Mouse (Mus musculus) neural tube, embryonic 15.5 days (tissue): Measurements from ENCODE around the gene Frmd4b. TPM values are rescaled to one million over a fixed set of nuclear protein-coding genes. Genes with fewer than 3 reads are reported as not detected.

Source experiments
- polyA plus RNA-seq: library from polyadenylated mRNA; unstranded; fragments of >200 nt; fragmentation: Nextera tagmentation; extraction: Ambion mirVana; gene quantifications from 2 replicates; pipeline ENCODE4 v1.2.1, GENCODE M21; 2015

The Frmd4b gene
- polyA plus RNA-seq, 1 experiment from 2014 or later = 19.8 TPM

Other genes starting within 250 kb of the Frmd4b start
- 1.1 and 1.2 TPM in 2 replicates for gene Mitf, start 189.5 kb upstream of the Frmd4b start, polyA plus RNA-seq